Mouse (Mus musculus): Measurements from ENCODE around the gene Xpr1. TPM values are rescaled to one million over a fixed set of nuclear protein-coding genes. Genes with fewer than 3 reads are reported as not detected.

Gene Xpr1
- polyA plus RNA-seq, 1 experiment, result 27.2 TPM

- Histone ChIP-seq H3K4me3 (ENCODE audit: low read depth, low read length) (no peak overlapping the region), H3K27me3 (ENCODE audit: control insufficient read depth, insufficient read depth, low read length, poor library complexity, severe bottlenecking) (no peaks in the 10 kb centered on the region), H3K4me1 (ENCODE audit: control insufficient read depth, insufficient read depth, low read length) (no peaks in the 10 kb centered on the region), H3K9me3 (replicated peaks; ENCODE audit: control insufficient read depth, insufficient read depth, low read length, poor library complexity, severe bottlenecking) (no peaks in the 10 kb centered on the region), H3K36me3 (ENCODE audit: control insufficient read depth, insufficient read depth, low read length, poor library complexity, severe bottlenecking) (no peaks in the 10 kb centered on the region), H3K27ac (ENCODE audit: insufficient read depth, low read length) (no peak overlapping the region), H3K9ac (ENCODE audit: low read depth, poor library complexity, severe bottlenecking) (no peak overlapping the region)
- TF ChIP-seq POLR2A (IDR thresholded peaks at IDR 0.05; ENCODE audit: insufficient read depth, low read length) (no peak), CTCF (IDR thresholded peaks at IDR 0.05; ENCODE audit: low read depth, low read length) (no peak)
Observed at GRCm38 (mm10) chr1:155415421-155415820, 1.8 kb downstream of the Xpr1 start.

GRCm38 (mm10) chr1:155412705-155413104, 4.5 kb downstream of the Xpr1 start:
- H3K4me3 ChIP-seq (ENCODE audit: low read depth, low read length), result no peak overlapping the region
- no peaks in the 10 kb centered on the region for H3K9me3 ChIP-seq (replicated peaks; ENCODE audit: control insufficient read depth, insufficient read depth, low read length, poor library complexity, severe bottlenecking)
- no peak for TF ChIP-seq EP300 (IDR thresholded peaks at IDR 0.05; ENCODE audit: insufficient read depth, low read depth, low read length)
- no peak for TF ChIP-seq POLR2A (IDR thresholded peaks at IDR 0.05; ENCODE audit: insufficient read depth, low read length)
- TF ChIP-seq CTCF (IDR thresholded peaks at IDR 0.05; ENCODE audit: low read depth, low read length), result no peak
- no peak overlapping the region for H3K9ac ChIP-seq (ENCODE audit: low read depth, poor library complexity, severe bottlenecking)
- no peaks in the 10 kb centered on the region for H3K4me1 ChIP-seq (ENCODE audit: control insufficient read depth, insufficient read depth, low read length)
- H3K36me3 ChIP-seq (ENCODE audit: control insufficient read depth, insufficient read depth, low read length, poor library complexity, severe bottlenecking), result no peaks in the 10 kb centered on the region
- no peak overlapping the region for H3K27ac ChIP-seq (ENCODE audit: insufficient read depth, low read length)
- H3K27me3 ChIP-seq (ENCODE audit: control insufficient read depth, insufficient read depth, low read length, poor library complexity, severe bottlenecking), result no peaks in the 10 kb centered on the region

GRCm38 (mm10) chr1:155408577-155408966, 8.6 kb downstream of the Xpr1 start:
- Histone ChIP-seq H3K4me1 (ENCODE audit: control insufficient read depth, insufficient read depth, low read length) (no peaks in the 10 kb centered on the region), H3K9me3 (replicated peaks; ENCODE audit: control insufficient read depth, insufficient read depth, low read length, poor library complexity, severe bottlenecking) (no peaks in the 10 kb centered on the region), H3K9ac (ENCODE audit: low read depth, poor library complexity, severe bottlenecking) (no peak overlapping the region), H3K27me3 (ENCODE audit: control insufficient read depth, insufficient read depth, low read length, poor library complexity, severe bottlenecking) (no peaks in the 10 kb centered on the region), H3K27ac (ENCODE audit: insufficient read depth, low read length) (no peak overlapping the region), H3K36me3 (ENCODE audit: control insufficient read depth, insufficient read depth, low read length, poor library complexity, severe bottlenecking) (no peaks in the 10 kb centered on the region), H3K4me3 (ENCODE audit: low read depth, low read length) (no peak overlapping the region)
- no peak for TF ChIP-seq CTCF (IDR thresholded peaks at IDR 0.05; ENCODE audit: low read depth, low read length)
- no peak for TF ChIP-seq EP300 (IDR thresholded peaks at IDR 0.05; ENCODE audit: insufficient read depth, low read depth, low read length)
- TF ChIP-seq POLR2A (IDR thresholded peaks at IDR 0.05; ENCODE audit: insufficient read depth, low read length), result no peak

GRCm38 (mm10) chr1:155407697-155408576, 9.3 kb downstream of the Xpr1 start:
- H3K27me3 ChIP-seq (ENCODE audit: control insufficient read depth, insufficient read depth, low read length, poor library complexity, severe bottlenecking), result no peaks in the 10 kb centered on the region
- H3K27ac ChIP-seq (ENCODE audit: insufficient read depth, low read length), result no peak overlapping the region
- H3K9ac ChIP-seq (ENCODE audit: low read depth, poor library complexity, severe bottlenecking), result no peak overlapping the region
- TF ChIP-seq EP300 (IDR thresholded peaks at IDR 0.05; ENCODE audit: insufficient read depth, low read depth, low read length) (no peak), CTCF (IDR thresholded peaks at IDR 0.05; ENCODE audit: low read depth, low read length) (no peak), POLR2A (IDR thresholded peaks at IDR 0.05; ENCODE audit: insufficient read depth, low read length) (no peak)
- no peaks in the 10 kb centered on the region for H3K9me3 ChIP-seq (replicated peaks; ENCODE audit: control insufficient read depth, insufficient read depth, low read length, poor library complexity, severe bottlenecking)
- no peaks in the 10 kb centered on the region for H3K4me1 ChIP-seq (ENCODE audit: control insufficient read depth, insufficient read depth, low read length)
- H3K36me3 ChIP-seq (ENCODE audit: control insufficient read depth, insufficient read depth, low read length, poor library complexity, severe bottlenecking), result no peaks in the 10 kb centered on the region
- H3K4me3 ChIP-seq (ENCODE audit: low read depth, low read length), result no peak overlapping the region

GRCm38 (mm10) chr1:155400056-155400455, 17.2 kb downstream of the Xpr1 start:
- Histone ChIP-seq H3K4me3 (ENCODE audit: low read depth, low read length) (no peak overlapping the region), H3K27me3 (ENCODE audit: control insufficient read depth, insufficient read depth, low read length, poor library complexity, severe bottlenecking) (no peaks in the 10 kb centered on the region), H3K4me1 (ENCODE audit: control insufficient read depth, insufficient read depth, low read length) (no peaks in the 10 kb centered on the region), H3K27ac (ENCODE audit: insufficient read depth, low read length) (no peak overlapping the region), H3K9me3 (replicated peaks; ENCODE audit: control insufficient read depth, insufficient read depth, low read length, poor library complexity, severe bottlenecking) (no peaks in the 10 kb centered on the region), H3K9ac (ENCODE audit: low read depth, poor library complexity, severe bottlenecking) (no peak overlapping the region), H3K36me3 (ENCODE audit: control insufficient read depth, insufficient read depth, low read length, poor library complexity, severe bottlenecking) (no peaks in the 10 kb centered on the region)
- TF ChIP-seq CTCF (IDR thresholded peaks at IDR 0.05; ENCODE audit: low read depth, low read length), result no peak
- no peak for TF ChIP-seq POLR2A (IDR thresholded peaks at IDR 0.05; ENCODE audit: insufficient read depth, low read length)
- TF ChIP-seq EP300 (IDR thresholded peaks at IDR 0.05; ENCODE audit: insufficient read depth, low read depth, low read length), result no peak

GRCm38 (mm10) chr1:155394829-155395228, 22.4 kb downstream of the Xpr1 start:
- no peak overlapping the region for H3K9ac ChIP-seq (ENCODE audit: low read depth, poor library complexity, severe bottlenecking)
- TF ChIP-seq POLR2A (IDR thresholded peaks at IDR 0.05; ENCODE audit: insufficient read depth, low read length) (no peak), CTCF (IDR thresholded peaks at IDR 0.05; ENCODE audit: low read depth, low read length) (no peak)
- H3K27ac ChIP-seq (ENCODE audit: insufficient read depth, low read length), result no peak overlapping the region
- no peaks in the 10 kb centered on the region; the same call in 1 of the 2 replicates for H3K36me3 ChIP-seq (ENCODE audit: control insufficient read depth, insufficient read depth, low read length, poor library complexity, severe bottlenecking)
- H3K4me1 ChIP-seq (ENCODE audit: control insufficient read depth, insufficient read depth, low read length), result no peaks in the 10 kb centered on the region
- H3K4me3 ChIP-seq (ENCODE audit: low read depth, low read length), result no peak overlapping the region
- no peaks in the 10 kb centered on the region for H3K9me3 ChIP-seq (replicated peaks; ENCODE audit: control insufficient read depth, insufficient read depth, low read length, poor library complexity, severe bottlenecking)
- H3K27me3 ChIP-seq (ENCODE audit: control insufficient read depth, insufficient read depth, low read length, poor library complexity, severe bottlenecking), result no peaks in the 10 kb centered on the region

Data from ES-Bruce4 (cell line).